Mouse (Mus musculus) liver, embryonic 15.5 days (tissue): ENCODE data around the gene Slc22a3. TPM values are rescaled to one million over a fixed set of nuclear protein-coding genes. Genes with fewer than 3 reads are reported as not detected.

Source experiments
- ATAC-seq: fragments of 200-750 bp; cut with Nextera tagmentation; 2 replicates; pipeline ENCODE4 v1.8.0; 2017; ENCODE audit warnings: moderate number of reproducible peaks, mild to moderate bottlenecking, moderate library complexity; ENCODE audit not compliant: insufficient read depth
- H3K27ac ChIP-seq: fragments of 300-500 bp; sonication (generic); replicated peaks from 2 replicates; pipeline ENCODE4 v1.5.1; 2015; ENCODE audit warnings: mild to moderate bottlenecking, inconsistent platforms
- H3K27me3 ChIP-seq: fragments of 300-500 bp; sonication (generic); 2 replicates; pipeline ENCODE4 v1.6.1; 2015; ENCODE audit warnings: mild to moderate bottlenecking, inconsistent platforms
- H3K36me3 ChIP-seq: fragments of 300-500 bp; sonication (generic); replicated peaks from 2 replicates; pipeline ENCODE4 v1.6.1; 2015; ENCODE audit warnings: moderate library complexity, mild to moderate bottlenecking, inconsistent platforms
- H3K4me1 ChIP-seq: fragments of 300-500 bp; sonication (generic); replicated peaks from 2 replicates; pipeline ENCODE4 v1.6.1; 2015; ENCODE audit warnings: inconsistent platforms
- H3K4me2 ChIP-seq: fragments of 300-500 bp; sonication (generic); 2 replicates; pipeline ENCODE4 v1.6.1; 2015; ENCODE audit warnings: moderate library complexity, mild to moderate bottlenecking, inconsistent platforms
- H3K4me3 ChIP-seq: fragments of 300-500 bp; sonication (generic); replicated peaks from 2 replicates; pipeline ENCODE4 v1.5.1; 2015; ENCODE audit warnings: mild to moderate bottlenecking, inconsistent platforms
- H3K9ac ChIP-seq: fragments of 300-500 bp; sonication (generic); 2 replicates; pipeline ENCODE4 v1.6.1; 2015; ENCODE audit warnings: moderate library complexity, mild to moderate bottlenecking, inconsistent platforms
- H3K9me3 ChIP-seq: fragments of 300-500 bp; sonication (generic); replicated peaks from 2 replicates; pipeline ENCODE4 v1.6.1; 2016; ENCODE audit warnings: inconsistent platforms
- WGBS: fragments of 180-500 bp; shearing (Covaris S2); methylation state at CpG from one replicate; pipeline ENCODE4 v1.1.7; 2015; ENCODE audit warnings: mixed read lengths; ENCODE audit not compliant: insufficient replicate concordance; 5-methylcytosine and 5-hydroxymethylcytosine counted together
- polyA plus RNA-seq: library from polyadenylated mRNA; unstranded; fragments of >200 nt; fragmentation: Nextera tagmentation; extraction: Ambion mirVana; gene quantifications from 2 replicates; pipeline ENCODE4 v1.2.1, GENCODE M21; 2015

The Slc22a3 gene
- polyA plus RNA-seq, 1 experiment from 2014 or later, result 0.48 TPM

DNA sequence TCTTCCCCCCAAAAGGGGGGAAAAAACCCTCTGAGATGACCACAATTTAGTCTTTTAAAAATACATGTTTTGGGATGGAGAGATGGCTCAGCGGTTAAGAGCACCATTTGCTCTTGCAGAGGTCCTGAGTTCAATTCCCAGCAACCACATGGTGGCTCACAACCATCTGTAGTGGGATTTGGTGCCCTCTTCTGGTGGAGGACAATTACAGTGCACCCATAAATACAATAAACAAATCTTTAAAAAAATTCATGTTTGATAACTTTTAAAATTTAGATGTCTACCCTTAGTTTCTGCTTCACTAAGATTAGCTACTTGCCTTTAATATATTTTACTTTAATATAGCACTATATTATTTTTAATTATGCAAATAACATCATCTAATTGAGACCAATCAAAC is 85.4 kb downstream of the Slc22a3 start:
- 78% methylated on average over 1 of the region's 1 CpGs for WGBS
- no peaks in the 10 kb centered on the region for H3K27me3 ChIP-seq
- no peak overlapping the region for H3K27ac ChIP-seq
- peaks cover 4% of the 10 kb centered on the region for H3K4me1 ChIP-seq
- no peak overlapping the region for H3K9ac ChIP-seq
- no peaks in the 10 kb centered on the region for H3K9me3 ChIP-seq
- no peak overlapping the region for H3K4me2 ChIP-seq
- no peak overlapping the region for H3K4me3 ChIP-seq
- no peak for ATAC-seq
- H3K36me3 ChIP-seq, result peaks cover 4% of the 10 kb centered on the region; the same call in 1 of the 2 replicates

- 66% methylated on average over 16 of the region's 16 CpGs for WGBS
- H3K9ac ChIP-seq, result no peak overlapping the region
Observed at GRCm38 (mm10) chr17:12420886-12421574, 86.5 kb downstream of the Slc22a3 start.

DNA sequence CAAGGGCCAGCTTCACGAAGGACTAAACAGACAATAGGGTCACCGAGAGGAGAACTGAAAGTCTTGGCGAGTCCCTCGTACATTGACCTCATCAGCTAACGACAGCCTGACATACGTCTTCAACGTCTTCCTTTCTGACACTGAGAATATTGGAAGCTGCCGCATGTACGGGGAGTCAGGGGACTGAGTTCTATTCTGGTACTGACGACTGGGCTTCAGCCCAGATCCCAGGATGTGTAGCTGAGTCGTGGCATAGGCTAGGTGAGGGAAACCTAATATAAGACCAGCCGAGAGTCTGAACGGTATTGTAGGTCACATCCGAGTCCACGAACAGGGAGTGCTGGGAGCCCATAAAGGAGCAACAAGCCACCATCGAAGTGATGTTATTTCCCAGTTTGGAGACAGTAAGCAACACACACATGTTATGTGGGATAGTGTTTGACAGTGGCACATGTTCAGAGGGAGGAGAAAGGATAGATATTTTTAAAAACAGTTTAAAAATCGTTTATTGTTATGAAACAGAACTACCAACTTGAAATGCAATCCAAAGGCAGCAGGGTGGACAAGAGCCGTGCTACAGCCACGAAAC is 87.9 kb downstream of the Slc22a3 start:
- Histone ChIP-seq H3K9ac (no peak overlapping the region), H3K4me1 (peaks cover 9% of the 10 kb centered on the region; the same call in 1 of the 2 replicates), H3K27ac (no peak overlapping the region), H3K4me3 (no peak overlapping the region), H3K36me3 (peaks cover 4% of the 10 kb centered on the region; the same call in 1 of the 2 replicates), H3K9me3 (no peaks in the 10 kb centered on the region), H3K4me2 (no peak overlapping the region), H3K27me3 (no peaks in the 10 kb centered on the region)
- WGBS, result 64% methylated on average over 19 of the region's 19 CpGs
- no peak for ATAC-seq

More at GRCm38 (mm10) chr17:12420886-12421574, 86.5 kb downstream of the Slc22a3 start:
- no peak overlapping the region for H3K4me2 ChIP-seq
- no peaks in the 10 kb centered on the region for H3K4me1 ChIP-seq
- no peak overlapping the region for H3K4me3 ChIP-seq
- H3K27ac ChIP-seq, result no peak overlapping the region
- no peaks in the 10 kb centered on the region for H3K9me3 ChIP-seq
- H3K36me3 ChIP-seq, result peaks cover 4% of the 10 kb centered on the region; the same call in 1 of the 2 replicates
- no peaks in the 10 kb centered on the region for H3K27me3 ChIP-seq
- no peak for ATAC-seq

- ATAC-seq, result no peak
- peaks cover 4% of the 10 kb centered on the region for H3K36me3 ChIP-seq
- 36% methylated on average over 6 of the region's 6 CpGs for WGBS
Observed at GRCm38 (mm10) chr17:12416250-12416895, 91.1 kb downstream of the Slc22a3 start.

GRCm38 (mm10) chr17:12415741-12416140 is 91.8 kb downstream of the Slc22a3 start:
- H3K9ac ChIP-seq, result no peak overlapping the region
- 0 out of 2 replicates have a peak, but pooled peaks have one; percentile 5 for ATAC-seq
- peaks cover 14% of the 10 kb centered on the region for H3K4me1 ChIP-seq
- H3K36me3 ChIP-seq, result peaks cover 4% of the 10 kb centered on the region
- no peaks in the 10 kb centered on the region for H3K9me3 ChIP-seq
- no peak overlapping the region for H3K4me2 ChIP-seq
- H3K4me3 ChIP-seq, result no peak overlapping the region
- 53% methylated on average over 5 of the region's 5 CpGs for WGBS
- no peaks in the 10 kb centered on the region for H3K27me3 ChIP-seq
- H3K27ac ChIP-seq, result no peak overlapping the region

More at GRCm38 (mm10) chr17:12416250-12416895, 91.1 kb downstream of the Slc22a3 start:
- Histone ChIP-seq H3K9ac (no peak overlapping the region), H3K27ac (no peak overlapping the region), H3K4me1 (peaks cover 14% of the 10 kb centered on the region), H3K27me3 (no peaks in the 10 kb centered on the region), H3K4me3 (no peak overlapping the region), H3K9me3 (no peaks in the 10 kb centered on the region), H3K4me2 (no peak overlapping the region)

- H3K27me3 ChIP-seq, result no peaks in the 10 kb centered on the region
- no peak overlapping the region for H3K9ac ChIP-seq
- whole genome bisulfite sequencing, result 39% methylated on average over 15 of the region's 15 CpGs
- H3K9me3 ChIP-seq, result no peaks in the 10 kb centered on the region
- H3K4me1 ChIP-seq, result peaks cover 14% of the 10 kb centered on the region
- H3K27ac ChIP-seq, result peak overlapping the region; percentile 19; the same call in 1 of the 2 replicates
- ATAC-seq, result peak; percentile 45
- no peak overlapping the region for H3K4me2 ChIP-seq
- H3K4me3 ChIP-seq, result no peak overlapping the region
- peaks cover 4% of the 10 kb centered on the region for H3K36me3 ChIP-seq
Observed at GRCm38 (mm10) chr17:12415031-12415735, 92.3 kb downstream of the Slc22a3 start.

DNA sequence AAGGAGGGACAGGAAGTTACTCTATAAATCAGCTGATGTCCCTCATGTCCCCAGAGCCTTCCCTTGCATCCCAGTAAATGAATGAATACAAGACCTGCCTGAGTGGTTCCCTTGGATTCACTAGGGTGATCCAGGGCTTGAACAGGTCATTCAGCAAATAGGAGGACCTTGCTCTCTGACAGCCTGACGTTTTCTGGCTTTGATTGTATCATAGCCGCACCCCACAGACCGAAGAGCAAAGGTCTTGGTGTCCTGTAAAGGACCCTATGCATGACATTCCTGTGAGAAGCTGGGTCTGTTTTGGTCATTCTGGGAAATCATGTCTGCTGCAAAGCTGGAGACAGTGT is 94.6 kb downstream of the Slc22a3 start:
- H3K4me1 ChIP-seq, result peaks cover 14% of the 10 kb centered on the region
- WGBS, result 57% methylated on average over 3 of the region's 3 CpGs
- no peak overlapping the region for H3K4me2 ChIP-seq
- ATAC-seq, result no peak
- H3K27ac ChIP-seq, result no peak overlapping the region
- H3K27me3 ChIP-seq, result no peaks in the 10 kb centered on the region
- H3K36me3 ChIP-seq, result no peaks in the 10 kb centered on the region; the same call in none of the 2 replicates
- H3K4me3 ChIP-seq, result no peak overlapping the region
- no peak overlapping the region for H3K9ac ChIP-seq
- H3K9me3 ChIP-seq, result no peaks in the 10 kb centered on the region

- H3K27ac ChIP-seq, result no peak overlapping the region
- no peak for ATAC-seq
- no peaks in the 10 kb centered on the region for H3K9me3 ChIP-seq
- no peak overlapping the region for H3K4me3 ChIP-seq
- WGBS, result 52% methylated on average over 10 of the region's 10 CpGs
- peaks cover 14% of the 10 kb centered on the region for H3K4me1 ChIP-seq
- no peaks in the 10 kb centered on the region; the same call in 1 of the 2 replicates for H3K36me3 ChIP-seq
- H3K4me2 ChIP-seq, result no peak overlapping the region
- no peaks in the 10 kb centered on the region for H3K27me3 ChIP-seq
- H3K9ac ChIP-seq, result no peak overlapping the region
Observed at GRCm38 (mm10) chr17:12412181-12412890, 95.2 kb downstream of the Slc22a3 start.

DNA sequence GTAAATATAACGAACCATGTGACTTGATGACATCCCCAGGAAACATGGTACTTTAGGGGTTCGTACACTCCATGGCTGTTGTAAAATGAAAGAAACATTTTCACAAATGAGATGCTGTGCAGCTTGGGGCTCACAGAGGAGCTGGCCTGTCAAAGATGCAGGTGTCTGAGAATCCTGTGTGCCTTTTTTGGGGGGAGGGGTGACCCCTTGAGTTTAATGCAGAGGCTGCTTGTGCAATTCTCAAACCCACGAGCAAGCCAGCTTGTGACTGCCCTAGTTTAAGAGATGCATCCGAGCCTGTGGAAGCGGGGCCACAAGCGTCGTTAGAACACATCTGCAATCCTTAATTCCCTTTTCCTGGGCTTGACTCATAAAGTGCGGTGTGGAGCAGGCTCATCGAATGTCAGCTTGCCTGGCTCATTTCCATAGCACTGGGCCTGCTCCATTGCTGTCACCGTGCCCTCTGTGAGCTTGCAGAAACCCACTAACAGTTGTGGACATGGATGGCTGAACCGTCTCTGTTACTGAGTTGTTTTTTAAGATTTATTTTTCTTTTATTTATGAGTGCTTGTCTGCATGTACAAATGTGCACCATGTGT is 98.1 kb downstream of the Slc22a3 start:
- Histone ChIP-seq H3K9me3 (no peaks in the 10 kb centered on the region), H3K4me1 (peaks cover 4% of the 10 kb centered on the region; the same call in 1 of the 2 replicates), H3K27ac (no peak overlapping the region), H3K9ac (no peak overlapping the region), H3K4me3 (no peak overlapping the region), H3K36me3 (peaks cover 25% of the 10 kb centered on the region), H3K27me3 (no peaks in the 10 kb centered on the region), H3K4me2 (no peak overlapping the region)
- WGBS, result 66% methylated on average over 11 of the region's 11 CpGs
- ATAC-seq, result no peak

DNA sequence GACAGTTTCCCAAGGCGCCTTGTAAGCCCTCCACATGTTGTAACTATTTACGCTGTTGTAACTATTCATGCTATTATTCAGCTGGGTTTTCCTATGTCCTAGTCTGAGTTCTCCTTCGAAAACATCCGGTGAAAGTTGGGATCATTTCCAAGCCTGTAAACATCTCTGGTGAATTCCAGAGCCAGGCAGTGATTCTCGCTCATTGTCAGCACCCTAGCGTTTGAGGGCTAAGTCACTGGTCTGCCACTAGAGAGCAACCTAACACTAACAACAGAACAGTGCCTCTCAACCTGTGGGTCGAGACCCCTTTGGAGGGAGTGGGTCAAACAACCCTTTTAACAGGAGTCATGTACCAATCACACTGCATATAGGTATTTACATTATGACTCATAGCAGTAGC is 104.1 kb downstream of the Slc22a3 start:
- H3K27me3 ChIP-seq, result no peaks in the 10 kb centered on the region
- ATAC-seq, result no peak
- no peak overlapping the region for H3K4me2 ChIP-seq
- WGBS, result 55% methylated on average over 7 of the region's 7 CpGs
- peaks cover 46% of the 10 kb centered on the region for H3K36me3 ChIP-seq
- H3K27ac ChIP-seq, result 0 out of 2 replicates have a peak overlapping the region, but pooled peaks have one; percentile 14
- H3K9ac ChIP-seq, result no peak overlapping the region
- no peaks in the 10 kb centered on the region for H3K4me1 ChIP-seq
- no peak overlapping the region for H3K4me3 ChIP-seq
- no peaks in the 10 kb centered on the region for H3K9me3 ChIP-seq
